Mouse (Mus musculus) adrenal gland, adult 2 months (tissue): ENCODE measurements at regions not wholly inside any gene's neighbourhood (a gene's known extent, or its start where the extent isn't known, plus 50 kb on each side); places are given as distances from the start of the nearest gene placed in this dataset.

Experiments
- DNase-seq: peaks from one replicate; pipeline ENCODE4 v3.0.0; 2021

- no peak for DNase-seq
Observed at GRCm38 (mm10) chr10:125164671-125165070, 224.6 kb downstream of the Slc16a7 start.

DNA sequence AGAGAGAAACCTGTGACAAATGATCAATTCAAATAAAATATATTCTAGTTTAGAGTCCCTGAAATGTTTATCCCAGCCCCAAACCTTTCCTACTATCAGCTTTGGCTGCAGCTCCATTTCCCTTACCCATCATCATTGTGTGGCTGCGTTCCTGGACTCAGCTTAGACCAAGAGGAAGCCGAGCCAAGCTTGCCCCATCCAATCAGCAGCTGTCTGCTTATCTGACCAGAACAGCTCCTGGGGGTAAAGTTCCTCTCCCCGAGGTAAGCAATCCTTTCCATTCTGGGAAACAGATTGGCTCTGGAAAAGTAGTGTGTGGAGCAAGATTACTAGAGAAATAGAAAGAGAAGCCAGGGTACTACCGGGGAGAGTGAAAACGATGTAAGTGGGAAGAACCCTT is 228.2 kb downstream of the Slc16a7 start:
- peak; percentile 6 for DNase-seq

DNA sequence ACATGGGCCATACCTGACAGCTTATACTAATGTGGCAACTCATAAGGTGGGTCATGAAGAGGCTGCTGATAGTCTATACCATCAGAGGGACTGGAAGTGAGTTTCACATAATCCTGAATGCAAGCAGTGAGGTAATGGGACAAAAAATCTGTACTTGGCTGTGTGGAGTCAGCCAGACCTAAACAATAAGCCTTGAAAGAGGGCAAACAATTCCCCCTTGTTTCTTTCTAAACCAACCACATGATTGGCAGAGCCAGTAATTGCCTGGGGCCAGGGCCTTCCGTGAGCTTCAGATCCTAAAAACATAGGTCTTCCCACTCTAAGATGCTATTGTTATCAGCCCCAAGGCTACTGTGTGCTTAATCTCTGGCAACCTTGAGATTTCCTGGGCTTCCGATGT is 240.5 kb downstream of the Slc16a7 start:
- no peak for DNase-seq

- DNase-seq: no peak
Observed at GRCm38 (mm10) chr10:125147239-125147782, 242.0 kb downstream of the Slc16a7 start.

DNA sequence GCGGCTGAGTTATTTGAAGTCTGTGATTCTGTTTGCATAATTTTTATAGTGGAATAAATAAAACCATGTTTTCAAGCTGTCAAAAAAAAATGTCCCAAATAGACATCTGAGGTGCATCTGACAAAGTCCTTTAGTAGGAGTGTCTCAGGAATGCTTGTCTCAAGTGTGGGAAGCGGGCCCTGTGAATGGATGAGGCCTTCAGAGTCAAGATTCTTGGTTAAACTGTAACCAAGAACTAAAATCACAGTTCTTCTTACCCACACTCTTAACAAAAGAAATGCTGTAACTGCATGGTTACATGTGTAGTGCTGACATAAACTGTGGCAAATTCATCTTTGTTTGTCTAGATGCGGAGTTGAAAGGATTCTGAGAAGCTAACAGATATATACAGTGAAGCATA is 242.9 kb downstream of the Slc16a7 start:
- DNase-seq: no peak

DNA sequence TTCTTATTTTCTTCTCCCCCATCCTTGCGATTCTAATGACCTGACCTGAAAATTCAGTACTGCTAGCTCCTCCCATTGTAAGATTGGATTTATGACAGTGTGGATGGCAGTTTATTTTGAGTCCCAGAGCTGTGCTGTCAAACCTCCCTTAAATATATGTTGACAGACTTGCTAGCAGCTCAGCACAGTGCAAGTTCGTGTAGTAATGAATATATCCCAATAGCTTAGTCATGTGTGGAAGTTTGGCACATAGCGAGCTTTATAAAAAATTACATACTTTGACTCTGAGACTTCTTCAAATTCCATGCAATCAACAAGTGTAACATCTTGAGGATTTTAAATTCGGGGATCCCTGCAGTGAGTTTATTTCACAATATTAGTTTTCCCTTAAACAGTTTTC is 243.5 kb downstream of the Slc16a7 start:
- no peak for DNase-seq

DNA sequence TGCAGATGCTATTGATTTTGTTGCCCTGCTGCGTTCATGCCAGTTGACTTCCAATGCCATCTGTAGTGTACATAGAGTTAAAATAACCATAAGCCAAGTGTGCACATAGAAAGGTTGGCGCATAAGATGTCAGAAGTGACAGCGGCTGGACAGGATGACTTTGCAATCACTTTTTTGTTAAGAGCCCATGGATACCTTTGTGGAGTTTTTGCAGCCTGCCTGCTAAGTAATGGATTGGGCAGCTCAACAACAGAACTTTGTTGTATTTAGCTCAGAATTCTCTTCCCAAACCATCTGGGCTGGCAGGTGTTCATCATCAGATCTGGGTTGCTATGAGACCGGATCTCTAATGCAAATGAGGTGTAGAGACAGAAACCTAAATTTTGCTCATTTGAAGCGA is 267.5 kb downstream of the Slc16a7 start:
- no peak for DNase-seq

DNA sequence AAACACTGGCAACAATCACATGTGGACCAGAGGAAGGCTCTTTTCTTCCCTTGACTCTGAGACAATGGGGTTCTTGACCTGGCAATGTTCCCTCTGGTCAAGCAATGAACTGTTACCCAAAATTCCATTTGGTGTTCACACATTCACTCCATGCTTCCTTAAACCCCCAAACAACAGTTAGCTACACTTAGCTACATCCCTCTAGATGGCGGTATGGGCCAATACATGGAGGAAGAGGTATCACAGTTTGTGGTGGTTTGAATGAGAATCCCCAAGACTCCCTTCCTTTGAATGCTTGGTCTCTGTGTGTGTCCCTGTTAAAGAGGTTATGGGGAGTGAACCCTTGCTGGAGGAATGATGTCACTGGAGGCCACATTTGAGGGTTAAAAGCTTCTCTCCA is 274.9 kb downstream of the Slc16a7 start:
- DNase-seq: no peak

- DNase-seq: peak; percentile 74
Observed at GRCm38 (mm10) chr10:125108986-125109385, 280.3 kb downstream of the Slc16a7 start.

GRCm38 (mm10) chr10:125084975-125085374 is 304.3 kb downstream of the Slc16a7 start:
- DNase-seq: no peak

- DNase-seq: no peak
Observed at GRCm38 (mm10) chr10:125072401-125072800, 316.9 kb downstream of the Slc16a7 start.

DNA sequence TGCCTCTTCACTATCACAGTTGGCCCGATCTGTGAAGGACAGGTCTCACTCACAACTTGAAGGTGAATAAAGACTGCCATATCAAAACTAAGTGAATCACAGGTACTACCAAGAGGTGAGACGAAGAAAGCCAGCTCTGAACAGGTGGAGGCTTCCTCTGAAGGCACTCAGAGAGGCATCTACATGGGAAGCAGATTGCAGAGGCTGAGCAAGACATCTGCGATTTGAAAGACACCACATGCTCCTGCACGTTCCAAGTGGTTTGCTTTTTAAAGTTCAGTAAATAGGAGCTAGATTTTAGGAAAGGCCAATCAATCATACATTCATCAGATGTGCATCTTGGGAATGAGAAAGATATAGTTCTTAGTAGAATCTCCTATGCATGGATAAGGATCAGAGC is 319.0 kb downstream of the Slc16a7 start:
- no peak for DNase-seq

DNA sequence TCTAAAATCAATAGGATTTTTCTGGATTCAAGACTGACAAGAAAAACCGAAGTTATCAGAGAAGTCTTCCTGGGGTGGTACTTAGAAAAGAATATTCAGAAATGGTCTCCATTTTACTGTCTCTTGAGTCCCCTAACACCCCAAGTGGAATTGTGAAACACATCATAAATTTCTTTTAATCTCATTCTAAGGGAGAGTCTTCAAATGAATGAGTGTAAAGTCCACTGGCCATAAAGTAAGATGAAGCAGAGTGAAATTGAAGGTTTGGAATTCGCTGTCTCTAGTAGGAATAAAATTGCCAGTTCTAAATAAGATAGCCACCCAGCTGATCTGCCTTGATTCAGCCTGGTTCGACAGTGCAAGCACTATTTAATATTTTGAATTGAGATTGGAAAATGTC is 350.0 kb downstream of the Slc16a7 start:
- no peak for DNase-seq

GRCm38 (mm10) chr10:125035631-125036030 is 353.6 kb downstream of the Slc16a7 start:
- no peak for DNase-seq

- DNase-seq: no peak
Observed at GRCm38 (mm10) chr10:125028347-125028746, 360.9 kb downstream of the Slc16a7 start.

- DNase-seq: peak; percentile 48
Observed at GRCm38 (mm10) chr10:125026851-125027250, 362.4 kb downstream of the Slc16a7 start.
